Mouse (Mus musculus): ENCODE measurements at regions not wholly inside any gene's neighbourhood (a gene's known extent, or its start where the extent isn't known, plus 50 kb on each side); places are given as distances from the start of the nearest gene placed in this dataset.

- no peak for TF ChIP-seq CTCF (IDR thresholded peaks at IDR 0.05; ENCODE audit: low read depth, low read length)
- TF ChIP-seq POLR2A (IDR thresholded peaks at IDR 0.05; ENCODE audit: extremely low read depth, insufficient read depth, low read length) = no peak
- Histone ChIP-seq H3K79me2 (ENCODE audit: control insufficient read depth, insufficient read depth, low read length) (no peaks in the 10 kb centered on the region), H3K36me3 (ENCODE audit: control insufficient read depth, insufficient read depth, low read length) (no peaks in the 10 kb centered on the region), H3K27ac (replicated peaks; ENCODE audit: insufficient read depth, low read depth, low read length) (no peak overlapping the region), H3K4me3 (ENCODE audit: insufficient read depth, low read depth, low read length) (no peak overlapping the region), H3K4me1 (ENCODE audit: control insufficient read depth, insufficient read depth, low read length) (no peaks in the 10 kb centered on the region), H3K9ac (ENCODE audit: low read depth, low read length) (no peak overlapping the region), H3K27me3 (ENCODE audit: control insufficient read depth, insufficient read depth, low read length) (no peaks in the 10 kb centered on the region)
- WGBS = 88% methylated on average over 6 of the region's 6 CpGs
- DNase-seq (ENCODE audit: extremely low read depth, low read depth, low spot score) = no peak
Observed at GRCm38 (mm10) chr1:61288946-61289345, 311.2 kb downstream of the Icos start.

DNA sequence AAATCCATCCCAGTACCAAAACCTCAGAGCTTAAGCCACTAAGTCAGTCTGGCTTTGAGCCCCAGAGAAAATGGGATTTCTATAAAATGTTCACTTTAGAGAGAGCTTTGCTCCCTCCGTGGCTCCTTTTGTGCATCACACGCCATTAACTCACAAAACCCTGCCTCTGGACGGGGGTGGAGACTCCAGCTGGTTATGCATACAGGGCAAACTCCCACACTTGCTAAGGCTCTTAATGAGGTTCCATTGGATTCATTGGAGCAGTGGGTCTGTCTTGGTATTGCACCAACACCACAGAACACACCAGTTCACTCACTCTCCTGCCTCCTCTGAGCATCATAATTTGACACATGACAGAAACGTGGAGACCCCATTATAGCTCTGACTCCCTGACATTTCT, 311.8 kb downstream of the Icos start:
- 77% methylated on average over 4 of the region's 4 CpGs for WGBS
- H3K9ac ChIP-seq (ENCODE audit: low read depth, low read length) = no peak overlapping the region
- DNase-seq (ENCODE audit: extremely low read depth, low read depth, low spot score) = no peak
- no peaks in the 10 kb centered on the region for H3K36me3 ChIP-seq (ENCODE audit: control insufficient read depth, insufficient read depth, low read length)
- no peak overlapping the region for H3K4me3 ChIP-seq (ENCODE audit: insufficient read depth, low read depth, low read length)
- H3K27me3 ChIP-seq (ENCODE audit: control insufficient read depth, insufficient read depth, low read length) = no peaks in the 10 kb centered on the region
- TF ChIP-seq POLR2A (IDR thresholded peaks at IDR 0.05; ENCODE audit: extremely low read depth, insufficient read depth, low read length) = no peak
- TF ChIP-seq CTCF (IDR thresholded peaks at IDR 0.05; ENCODE audit: low read depth, low read length) = no peak
- no peak overlapping the region for H3K27ac ChIP-seq (replicated peaks; ENCODE audit: insufficient read depth, low read depth, low read length)
- H3K4me1 ChIP-seq (ENCODE audit: control insufficient read depth, insufficient read depth, low read length) = no peaks in the 10 kb centered on the region
- no peaks in the 10 kb centered on the region for H3K79me2 ChIP-seq (ENCODE audit: control insufficient read depth, insufficient read depth, low read length)

DNA sequence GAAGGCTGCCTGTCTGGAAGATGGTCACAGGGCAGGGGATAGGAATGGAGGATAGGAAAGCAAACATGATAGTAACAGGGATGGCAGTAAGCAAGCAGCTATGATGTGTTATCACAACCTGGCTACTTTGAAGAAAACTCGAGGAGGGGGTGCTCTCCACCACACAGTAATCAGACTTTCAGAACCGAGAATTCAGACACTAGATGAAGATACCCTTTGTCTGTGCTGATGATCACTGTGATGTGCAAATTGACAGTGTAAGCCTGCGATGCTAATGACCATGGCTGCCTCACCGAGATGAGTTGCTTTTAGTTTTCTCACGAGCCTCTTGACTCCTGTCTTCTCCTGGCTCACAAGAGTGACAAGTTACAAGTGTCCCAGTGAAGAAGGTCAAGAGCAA, 315.4 kb downstream of the Icos start:
- no peaks in the 10 kb centered on the region for H3K79me2 ChIP-seq (ENCODE audit: control insufficient read depth, insufficient read depth, low read length)
- H3K36me3 ChIP-seq (ENCODE audit: control insufficient read depth, insufficient read depth, low read length) = no peaks in the 10 kb centered on the region
- no peaks in the 10 kb centered on the region for H3K27me3 ChIP-seq (ENCODE audit: control insufficient read depth, insufficient read depth, low read length)
- no peak overlapping the region for H3K27ac ChIP-seq (replicated peaks; ENCODE audit: insufficient read depth, low read depth, low read length)
- 71% methylated on average over 5 of the region's 5 CpGs for WGBS
- no peak overlapping the region for H3K9ac ChIP-seq (ENCODE audit: low read depth, low read length)
- H3K4me1 ChIP-seq (ENCODE audit: control insufficient read depth, insufficient read depth, low read length) = no peaks in the 10 kb centered on the region
- DNase-seq (ENCODE audit: extremely low read depth, low read depth, low spot score) = no peak
- no peak overlapping the region for H3K4me3 ChIP-seq (ENCODE audit: insufficient read depth, low read depth, low read length)
- TF ChIP-seq POLR2A (IDR thresholded peaks at IDR 0.05; ENCODE audit: extremely low read depth, insufficient read depth, low read length) (no peak), CTCF (IDR thresholded peaks at IDR 0.05; ENCODE audit: low read depth, low read length) (no peak)

DNA sequence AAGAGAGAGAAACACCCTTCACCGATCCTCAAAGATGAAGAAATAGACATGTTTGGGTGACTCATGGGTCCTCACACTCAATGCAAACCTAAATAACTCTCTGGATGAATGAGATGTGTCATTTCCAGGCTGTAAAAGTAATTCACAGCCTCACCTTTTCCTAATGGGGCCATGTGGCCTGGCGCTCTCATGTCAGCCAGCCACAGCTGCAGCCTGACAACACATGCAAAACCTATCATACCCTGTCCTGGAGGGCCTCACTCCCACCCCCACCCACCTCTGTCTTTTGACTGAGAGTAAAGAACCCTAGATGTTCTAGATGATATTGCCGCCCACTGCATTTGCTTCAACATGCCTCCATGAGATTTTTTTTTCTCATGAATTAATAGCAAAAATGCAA, 317.5 kb downstream of the Icos start:
- H3K4me3 ChIP-seq (ENCODE audit: insufficient read depth, low read depth, low read length) = no peak overlapping the region
- no peak for TF ChIP-seq CTCF (IDR thresholded peaks at IDR 0.05; ENCODE audit: low read depth, low read length)
- WGBS = 94% methylated on average over 3 of the region's 3 CpGs
- no peaks in the 10 kb centered on the region for H3K79me2 ChIP-seq (ENCODE audit: control insufficient read depth, insufficient read depth, low read length)
- DNase-seq (ENCODE audit: extremely low read depth, low read depth, low spot score) = no peak
- H3K4me1 ChIP-seq (ENCODE audit: control insufficient read depth, insufficient read depth, low read length) = no peaks in the 10 kb centered on the region
- H3K36me3 ChIP-seq (ENCODE audit: control insufficient read depth, insufficient read depth, low read length) = no peaks in the 10 kb centered on the region
- no peak overlapping the region for H3K27ac ChIP-seq (replicated peaks; ENCODE audit: insufficient read depth, low read depth, low read length)
- H3K9ac ChIP-seq (ENCODE audit: low read depth, low read length) = no peak overlapping the region
- H3K27me3 ChIP-seq (ENCODE audit: control insufficient read depth, insufficient read depth, low read length) = no peaks in the 10 kb centered on the region

DNA sequence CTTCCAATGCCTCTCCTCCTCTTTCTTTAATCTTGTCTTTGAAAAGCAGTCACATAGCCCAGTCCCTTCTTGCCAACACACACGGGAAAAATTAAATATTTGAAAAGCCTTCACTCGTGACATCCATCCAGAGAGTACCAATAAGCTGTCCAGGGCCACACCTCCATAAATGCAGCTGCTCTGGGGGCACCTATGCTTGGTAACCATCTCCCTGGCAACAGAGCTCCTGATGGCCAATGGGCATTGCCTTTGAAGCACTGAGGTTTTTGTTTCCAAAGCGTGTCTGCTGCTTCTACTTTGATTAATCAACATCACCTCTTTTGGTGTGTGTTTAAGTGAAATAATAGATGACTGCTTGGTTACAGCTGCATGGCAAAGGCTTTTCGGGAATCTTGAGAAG, 319.1 kb downstream of the Icos start:
- no peak overlapping the region for H3K9ac ChIP-seq (ENCODE audit: low read depth, low read length)
- peaks cover 2% of the 10 kb centered on the region; the same call in 1 of the 2 replicates for H3K4me1 ChIP-seq (ENCODE audit: control insufficient read depth, insufficient read depth, low read length)
- no peak overlapping the region for H3K27ac ChIP-seq (replicated peaks; ENCODE audit: insufficient read depth, low read depth, low read length)
- no peaks in the 10 kb centered on the region for H3K79me2 ChIP-seq (ENCODE audit: control insufficient read depth, insufficient read depth, low read length)
- TF ChIP-seq POLR2A (IDR thresholded peaks at IDR 0.05; ENCODE audit: extremely low read depth, insufficient read depth, low read length) = no peak
- no peak for TF ChIP-seq CTCF (IDR thresholded peaks at IDR 0.05; ENCODE audit: low read depth, low read length)
- no peak for DNase-seq (ENCODE audit: extremely low read depth, low read depth, low spot score)
- no peaks in the 10 kb centered on the region for H3K36me3 ChIP-seq (ENCODE audit: control insufficient read depth, insufficient read depth, low read length)
- 68% methylated on average over 4 of the region's 4 CpGs for WGBS
- H3K4me3 ChIP-seq (ENCODE audit: insufficient read depth, low read depth, low read length) = no peak overlapping the region
- H3K27me3 ChIP-seq (ENCODE audit: control insufficient read depth, insufficient read depth, low read length) = no peaks in the 10 kb centered on the region

- no peak overlapping the region for H3K27ac ChIP-seq (replicated peaks; ENCODE audit: insufficient read depth, low read depth, low read length)
- TF ChIP-seq POLR2A (IDR thresholded peaks at IDR 0.05; ENCODE audit: extremely low read depth, insufficient read depth, low read length) (no peak), CTCF (IDR thresholded peaks at IDR 0.05; ENCODE audit: low read depth, low read length) (no peak)
- peaks cover 2% of the 10 kb centered on the region; the same call in 1 of the 2 replicates for H3K4me1 ChIP-seq (ENCODE audit: control insufficient read depth, insufficient read depth, low read length)
- no peak overlapping the region for H3K9ac ChIP-seq (ENCODE audit: low read depth, low read length)
- no peaks in the 10 kb centered on the region for H3K27me3 ChIP-seq (ENCODE audit: control insufficient read depth, insufficient read depth, low read length)
- DNase-seq (ENCODE audit: extremely low read depth, low read depth, low spot score) = no peak
- 88% methylated on average over 3 of the region's 3 CpGs for WGBS
- no peak overlapping the region for H3K4me3 ChIP-seq (ENCODE audit: insufficient read depth, low read depth, low read length)
- H3K79me2 ChIP-seq (ENCODE audit: control insufficient read depth, insufficient read depth, low read length) = no peaks in the 10 kb centered on the region
- H3K36me3 ChIP-seq (ENCODE audit: control insufficient read depth, insufficient read depth, low read length) = no peaks in the 10 kb centered on the region
Observed at GRCm38 (mm10) chr1:61297361-61297760, 319.6 kb downstream of the Icos start.

Measured in liver, adult 2 months (tissue).